In genomic region chr5:33651017-33651416, GRCm38 (mm10) we compare ENCODE assay signal across 9 mouse cellular contexts. TPM values are rescaled to one million over a fixed set of nuclear protein-coding genes. Genes with fewer than 3 reads are reported as not detected.
DNase-seq lines count a peak whose midpoint lies in the region; ATAC-seq and TF ChIP-seq lines count a peak whose summit lies in the region.
"Had no signal": no experiment of that assay in that cellular context is flagged by ENCODE, and none has a peak within 500 bp of the region (broad histone marks: within the 10 kb centered on the region; RNA-seq: fewer than 3 reads in every experiment).

No protein-coding gene starts in this region.

- H3K27ac ChIP-seq in kidney, embryonic 15.5 days = peak overlapping the region; percentile 99
- H3K27ac ChIP-seq in cortical plate, adult 2 months (ENCODE audit: insufficient read depth, low read length) = no peak overlapping the region
- H3K27ac ChIP-seq in hindbrain, embryonic 16.5 days (ENCODE audit: low read depth, low read length) = no peak overlapping the region
- H3K27ac ChIP-seq in midbrain, embryonic 14.5 days (replicated peaks; ENCODE audit: low read depth, low read length) = peak overlapping the region; percentile 98; the same call in 1 of the 2 replicates

- peak overlapping the region; percentile 83 for H3K4me3 ChIP-seq in kidney, embryonic 15.5 days (replicated peaks)
- H3K4me3 ChIP-seq in cortical plate, adult 2 months (ENCODE audit: insufficient read depth, low read length) = peak overlapping the region; percentile 64
- H3K4me3 ChIP-seq in hindbrain, embryonic 16.5 days (ENCODE audit: low read length) = peak overlapping the region; percentile 93
- H3K4me3 ChIP-seq in midbrain, embryonic 14.5 days (replicated peaks; ENCODE audit: low read depth, low read length) = peak overlapping the region; percentile 61

- no peaks in the 10 kb centered on the region for H3K9me3 ChIP-seq in kidney, embryonic 15.5 days (replicated peaks)
- no peaks in the 10 kb centered on the region for H3K9me3 ChIP-seq in hindbrain, embryonic 16.5 days (ENCODE audit: control insufficient read depth, low read length)
- H3K9me3 ChIP-seq in midbrain, embryonic 14.5 days (ENCODE audit: control insufficient read depth, low read length) = no peaks in the 10 kb centered on the region

- peaks cover 71% of the 10 kb centered on the region for H3K36me3 ChIP-seq in kidney, embryonic 15.5 days
- H3K36me3 ChIP-seq in hindbrain, embryonic 16.5 days (ENCODE audit: control insufficient read depth, insufficient read depth, low read length) = peaks cover 8% of the 10 kb centered on the region; the same call in 1 of the 2 replicates
- peaks cover 42% of the 10 kb centered on the region for H3K36me3 ChIP-seq in midbrain, embryonic 14.5 days (ENCODE audit: control insufficient read depth, insufficient read depth, low read length)

- H3K9ac ChIP-seq in kidney, embryonic 15.5 days = peak overlapping the region; percentile 79
- H3K9ac ChIP-seq in hindbrain, embryonic 16.5 days (ENCODE audit: low read depth, low read length) = peak overlapping the region; percentile 88
- H3K9ac ChIP-seq in midbrain, embryonic 14.5 days (replicated peaks; ENCODE audit: low read length) = peak overlapping the region; percentile 62

- no peak for DNase-seq in kidney, adult 9 months
- no peak for DNase-seq in midbrain, embryonic 14.5 days
- DNase-seq in T-cell, adult 2 months (ENCODE audit: low spot score) = no peak
- DNase-seq in layer of hippocampus, adult 8-10 months (ENCODE audit: low spot score in 2 of 2) = no peak
- no peak for DNase-seq in left cerebral cortex, adult 11 months (ENCODE audit: low spot score)
- DNase-seq: kidney, adult 11 months had no signal

- ATAC-seq in kidney, embryonic 15.5 days (replicated peaks; ENCODE audit: low FRiP score) = no peak
- ATAC-seq in hindbrain, embryonic 16.5 days = no peak
- ATAC-seq in midbrain, embryonic 14.5 days (ENCODE audit: low FRiP score, low TSS enrichment) = no peak

- 16% methylated on average over 2 of the region's 2 CpGs for WGBS in kidney, embryonic 15.5 days
- 15% methylated on average over 2 of the region's 2 CpGs for WGBS in hindbrain, embryonic 16.5 days
- 11% methylated on average over 2 of the region's 2 CpGs for WGBS in midbrain, embryonic 14.5 days

- peaks cover 41% of the 10 kb centered on the region for H3K4me1 ChIP-seq in kidney, embryonic 15.5 days
- 0 out of 2 replicates have a peak, but pooled peaks cover 2% of the 10 kb centered on the region for H3K4me1 ChIP-seq in cortical plate, adult 2 months (ENCODE audit: control insufficient read depth, insufficient read depth, low read length)
- peaks cover 23% of the 10 kb centered on the region for H3K4me1 ChIP-seq in hindbrain, embryonic 16.5 days (ENCODE audit: control insufficient read depth, insufficient read depth, low read depth, low read length)
- peaks cover 11% of the 10 kb centered on the region for H3K4me1 ChIP-seq in midbrain, embryonic 14.5 days (ENCODE audit: control insufficient read depth, insufficient read depth, low read length)

- H3K27me3 ChIP-seq in kidney, embryonic 15.5 days = no peaks in the 10 kb centered on the region
- H3K27me3 ChIP-seq in hindbrain, embryonic 16.5 days (replicated peaks; ENCODE audit: control insufficient read depth, insufficient read depth, low read length) = no peaks in the 10 kb centered on the region
- no peaks in the 10 kb centered on the region for H3K27me3 ChIP-seq in midbrain, embryonic 14.5 days (ENCODE audit: control insufficient read depth, insufficient read depth, low read length)

- peak overlapping the region; percentile 68 for H3K4me2 ChIP-seq in kidney, embryonic 15.5 days
- peak overlapping the region; percentile 76 for H3K4me2 ChIP-seq in hindbrain, embryonic 16.5 days (ENCODE audit: low read length)
- peak overlapping the region; percentile 63 for H3K4me2 ChIP-seq in midbrain, embryonic 14.5 days (ENCODE audit: low read length)

- TF ChIP-seq CTCF in cortical plate, adult 2 months (IDR thresholded peaks at IDR 0.05; ENCODE audit: extremely low read depth, insufficient read depth, low read length) = no peak

- no peak for TF ChIP-seq POLR2A in cortical plate, adult 2 months (IDR thresholded peaks at IDR 0.05; ENCODE audit: extremely low read depth, insufficient read depth, low read length)

RNA-seq across cellular contexts. Expression of gene Slbp, which starts 1.4 kb away (rescaled TPM):
- 238 and 247 TPM in 2 replicates for polyA plus RNA-seq in kidney, embryonic 15.5 days (2015; fragmentation: Nextera tagmentation; extraction: Ambion mirVana)
- 27.6 and 28.4 TPM in 2 replicates for polyA plus RNA-seq in cortical plate, adult 2 months (2012; rRNA removed)
- 128 and 133 TPM in 2 replicates for polyA plus RNA-seq in hindbrain, embryonic 16.5 days (2015; fragmentation: Nextera tagmentation; extraction: Ambion mirVana)
- 112 and 134 TPM in 2 replicates for polyA plus RNA-seq in midbrain, embryonic 14.5 days (2014; fragmentation: Nextera tagmentation; extraction: Ambion mirVana)
- 10 to 100 TPM; 18.1 to 28.3 (median 23.1) TPM for total RNA-seq in layer of hippocampus, adult 8-10 months (2022)

RNA-seq across cellular contexts. Expression of gene Tacc3, which starts 6.9 kb away (rescaled TPM):
- polyA plus RNA-seq in kidney, embryonic 15.5 days (2015; fragmentation: Nextera tagmentation; extraction: Ambion mirVana) = 192 and 195 TPM in 2 replicates
- polyA plus RNA-seq in cortical plate, adult 2 months (2012; rRNA removed) = 9.3 and 11.4 TPM in 2 replicates
- 42.2 and 46.0 TPM in 2 replicates for polyA plus RNA-seq in hindbrain, embryonic 16.5 days (2015; fragmentation: Nextera tagmentation; extraction: Ambion mirVana)
- polyA plus RNA-seq in midbrain, embryonic 14.5 days (2014; fragmentation: Nextera tagmentation; extraction: Ambion mirVana) = 25.5 and 45.9 TPM in 2 replicates
- total RNA-seq in layer of hippocampus, adult 8-10 months (2022) = 1 to 10 TPM; 4.1 to 7.2 (median 4.4) TPM

RNA-seq across cellular contexts. Expression of gene Tmem129, which starts 7.2 kb away (rescaled TPM):
- 37.4 and 37.5 TPM in 2 replicates for polyA plus RNA-seq in kidney, embryonic 15.5 days (2015; fragmentation: Nextera tagmentation; extraction: Ambion mirVana)
- polyA plus RNA-seq in cortical plate, adult 2 months (2012; rRNA removed) = 37.1 and 37.7 TPM in 2 replicates
- 32.5 and 35.3 TPM in 2 replicates for polyA plus RNA-seq in hindbrain, embryonic 16.5 days (2015; fragmentation: Nextera tagmentation; extraction: Ambion mirVana)
- 29.4 and 31.1 TPM in 2 replicates for polyA plus RNA-seq in midbrain, embryonic 14.5 days (2014; fragmentation: Nextera tagmentation; extraction: Ambion mirVana)
- total RNA-seq in layer of hippocampus, adult 8-10 months (2022) = 10 to 100 TPM; 22.4 to 25.7 (median 25.2) TPM

RNA-seq across cellular contexts. Expression of gene Gm9903, which starts 21.3 kb away (rescaled TPM):
- polyA plus RNA-seq in kidney, embryonic 15.5 days (2015; fragmentation: Nextera tagmentation; extraction: Ambion mirVana) = 0.36 and 0.79 TPM in 2 replicates
- 0.73 and 1.0 TPM in 2 replicates for polyA plus RNA-seq in cortical plate, adult 2 months (2012; rRNA removed)
- polyA plus RNA-seq in hindbrain, embryonic 16.5 days (2015; fragmentation: Nextera tagmentation; extraction: Ambion mirVana) = 0.45 and 0.92 TPM in 2 replicates
- 0.65 and 0.83 TPM in 2 replicates for polyA plus RNA-seq in midbrain, embryonic 14.5 days (2014; fragmentation: Nextera tagmentation; extraction: Ambion mirVana)
- 1 to 10 TPM in 2 of 4 experiments, under 1 TPM in 2; 0.61 to 1.1 (median 0.89) TPM for total RNA-seq in layer of hippocampus, adult 8-10 months (2022)

RNA-seq across cellular contexts. Expression of gene Fam53a, which starts 21.6 kb away (rescaled TPM):
- polyA plus RNA-seq in kidney, embryonic 15.5 days (2015; fragmentation: Nextera tagmentation; extraction: Ambion mirVana) = 54.5 and 60.4 TPM in 2 replicates
- polyA plus RNA-seq in cortical plate, adult 2 months (2012; rRNA removed) = 17.2 and 19.1 TPM in 2 replicates
- 28.4 and 33.0 TPM in 2 replicates for polyA plus RNA-seq in hindbrain, embryonic 16.5 days (2015; fragmentation: Nextera tagmentation; extraction: Ambion mirVana)
- 31.4 and 35.4 TPM in 2 replicates for polyA plus RNA-seq in midbrain, embryonic 14.5 days (2014; fragmentation: Nextera tagmentation; extraction: Ambion mirVana)
- 10 to 100 TPM; 23.1 to 28.3 (median 24.0) TPM for total RNA-seq in layer of hippocampus, adult 8-10 months (2022)

Comparison
In these comparisons a context has a peak if more than half of its experiments do, and no peak if none do; other contexts are left out.
1. H3K27ac ChIP-seq: peak in kidney, embryonic 15.5 days (single experiment) and midbrain, embryonic 14.5 days (single experiment); none in cortical plate, adult 2 months (single experiment) and hindbrain, embryonic 16.5 days (single experiment).
2. Peak in every context shown above with its lines, with median percentiles within 50 percentile points of each other: H3K4me2 ChIP-seq, H3K4me3 ChIP-seq and H3K9ac ChIP-seq.